Mouse (Mus musculus) kidney, postnatal 10 days (tissue): ENCODE measurements around the gene Scaf4.
"Not testable (repeated sequence)": the region's sequence is repeated elsewhere in the genome, so short reads cannot be mapped to it uniquely, and the experiment has no call there.

Source experiments
- DNase-seq: peaks from one replicate; pipeline ENCODE4 v3.0.0; 2021; ENCODE audit warnings: mixed read lengths

Scaf4 gene

DNA sequence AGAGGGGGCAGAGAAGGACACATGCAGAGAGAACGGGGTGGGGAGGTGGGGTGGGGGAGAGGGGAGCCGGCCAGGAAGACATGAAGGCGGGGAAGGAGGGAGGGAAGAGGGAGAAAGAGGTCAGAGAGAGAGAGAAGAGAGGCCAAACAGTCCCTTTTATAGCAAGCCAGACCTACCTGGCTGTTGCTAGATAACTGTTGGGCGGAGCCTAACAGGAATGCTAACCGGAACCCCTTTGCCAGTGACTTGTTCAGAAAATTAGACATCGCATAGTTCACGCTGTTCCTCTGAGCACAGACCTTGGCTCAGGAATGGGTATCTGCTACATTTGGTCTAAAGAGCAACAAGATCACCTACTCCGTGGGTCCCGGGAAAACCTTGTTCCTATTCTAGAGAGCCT, 6.7 kb upstream of the Scaf4 start:
- no peak for DNase-seq

DNA sequence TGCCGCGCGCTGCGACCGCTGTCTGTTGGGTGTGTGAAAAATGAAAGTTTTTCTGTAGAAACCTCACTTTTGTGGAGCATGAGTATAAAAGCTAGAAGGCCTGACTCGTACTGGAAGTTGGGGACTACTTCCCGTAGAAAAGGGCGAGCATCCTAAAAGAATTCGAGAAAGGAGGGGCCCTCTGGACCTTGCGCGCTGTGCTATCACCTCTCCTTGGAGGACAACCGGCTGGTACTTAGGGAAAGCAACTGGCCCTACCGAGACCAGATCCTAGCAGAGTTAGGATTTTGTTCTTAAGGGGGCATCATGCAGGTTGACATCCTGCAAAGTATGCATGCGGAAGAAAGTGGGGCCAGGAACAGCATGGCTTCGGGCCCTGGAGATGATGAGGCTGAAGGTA, 613 bp upstream of the Scaf4 start:
- DNase-seq = no peak

DNA sequence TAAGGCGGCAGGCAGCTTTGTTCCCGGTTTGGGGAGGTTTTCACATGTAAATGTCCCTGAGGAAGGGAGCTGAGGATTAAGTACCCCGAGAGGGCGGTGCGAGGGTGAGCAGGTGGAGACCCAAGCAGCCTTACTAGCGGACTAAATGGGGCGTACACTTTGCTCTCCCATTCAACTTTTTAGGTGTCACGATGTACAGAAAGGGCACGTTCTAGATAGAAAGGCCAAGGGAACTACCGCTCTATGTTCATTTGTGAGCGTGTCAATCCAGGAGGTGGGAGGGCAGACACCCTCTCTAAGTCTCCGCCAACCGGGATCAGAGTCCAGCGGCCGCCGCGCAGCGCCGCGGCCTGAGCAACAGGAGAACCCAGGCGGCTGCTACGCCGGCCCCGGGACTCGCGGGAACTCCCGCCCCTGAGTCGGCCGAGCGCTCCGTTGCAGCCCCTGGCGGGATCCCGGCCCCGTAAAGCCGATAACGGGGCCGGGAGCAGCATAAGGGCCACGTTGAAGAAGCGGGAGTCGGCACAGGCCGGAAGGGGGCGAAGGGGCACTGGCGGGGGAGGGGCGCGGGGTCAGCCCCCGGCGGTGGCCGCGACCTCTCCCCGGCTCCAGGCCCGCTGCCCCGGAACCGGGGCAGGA, 918 bp downstream of the Scaf4 start:
- peak; percentile 74 for DNase-seq

DNA sequence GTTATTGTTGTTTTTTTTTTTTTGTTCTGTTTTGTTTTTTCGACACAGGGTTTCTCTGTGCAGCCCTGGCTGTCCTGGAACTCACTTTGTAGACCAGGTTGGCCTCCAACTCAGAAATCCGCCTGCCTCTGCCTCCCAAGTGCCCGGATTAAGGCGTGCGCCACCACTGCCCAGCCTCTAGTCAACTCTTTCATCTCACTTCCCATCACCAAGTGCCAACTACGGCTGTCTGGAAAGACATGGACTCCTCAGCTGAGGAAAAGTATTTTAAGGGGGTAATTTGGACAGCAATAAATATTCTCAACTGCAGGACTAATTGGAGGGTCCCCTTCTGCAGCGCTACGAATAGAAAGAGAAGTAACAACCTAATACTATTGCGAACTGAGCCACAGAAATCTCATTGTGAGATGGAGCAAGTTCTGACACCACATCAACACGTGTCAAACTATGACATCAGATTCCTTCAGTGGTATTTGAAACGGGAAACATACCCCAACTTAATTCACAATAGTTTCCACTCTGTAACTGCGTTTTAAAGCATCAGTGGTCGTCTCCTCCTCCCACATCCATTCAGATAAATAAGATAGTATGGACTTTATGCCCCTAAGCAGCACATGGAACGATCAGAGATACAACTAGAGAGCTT, 1.6 kb downstream of the Scaf4 start:
- no peak for DNase-seq

DNA sequence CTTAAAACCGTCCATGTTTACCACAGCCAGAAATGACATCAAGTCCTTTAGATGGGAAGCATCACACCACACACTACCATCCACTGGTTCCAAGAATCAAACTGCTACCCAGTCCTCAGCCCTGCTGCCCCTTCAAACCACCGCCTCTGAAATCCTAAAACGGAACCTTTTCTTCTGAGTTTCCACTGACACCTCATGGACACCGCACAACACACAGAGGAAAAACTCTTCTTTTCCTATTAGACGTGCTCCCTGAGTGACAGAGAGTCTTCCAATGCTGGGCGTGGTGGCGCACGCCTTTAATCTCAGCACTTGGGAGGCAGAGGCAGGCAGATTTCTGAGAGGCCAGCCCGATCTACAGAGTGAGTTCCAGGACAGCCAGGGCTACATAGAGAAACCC, 2.9 kb downstream of the Scaf4 start:
- DNase-seq = no peak

DNA sequence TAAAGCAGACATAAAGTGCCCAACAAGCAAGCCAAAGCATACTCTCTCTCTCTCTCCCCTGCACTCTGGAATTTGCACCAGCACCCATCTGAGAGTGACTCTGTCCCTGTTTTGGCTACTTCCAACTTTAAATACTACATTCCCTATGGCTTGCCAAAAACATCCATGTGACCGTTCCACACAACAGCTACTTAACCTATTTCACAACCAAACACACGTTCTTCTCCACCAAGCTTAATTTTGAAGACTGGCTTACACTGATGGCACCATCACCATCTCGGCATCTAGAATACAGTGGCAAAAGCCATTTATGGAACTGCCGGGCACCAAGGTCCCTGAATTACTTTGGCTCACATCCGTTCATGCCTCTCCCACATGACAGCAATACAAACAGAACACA, 3.3 kb downstream of the Scaf4 start:
- no peak for DNase-seq

DNA sequence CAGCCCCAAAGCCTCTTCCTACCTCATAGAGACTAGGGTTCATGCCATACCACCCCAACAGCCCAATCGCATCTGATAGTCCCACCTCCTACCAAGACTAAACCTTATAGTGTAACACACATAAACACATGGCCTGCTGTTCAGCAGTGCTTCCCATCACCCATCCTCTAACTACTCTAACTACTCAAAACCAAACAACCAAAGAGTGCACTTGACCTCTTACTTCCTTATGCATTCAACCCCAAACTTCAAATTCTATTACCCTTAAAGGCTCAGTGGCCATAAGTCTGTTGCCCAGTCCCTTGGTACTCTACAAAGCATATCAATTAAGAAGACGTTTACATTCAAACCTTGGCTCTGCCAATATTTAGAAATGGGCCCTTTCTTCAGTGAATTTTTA, 3.8 kb downstream of the Scaf4 start:
- DNase-seq = no peak

DNA sequence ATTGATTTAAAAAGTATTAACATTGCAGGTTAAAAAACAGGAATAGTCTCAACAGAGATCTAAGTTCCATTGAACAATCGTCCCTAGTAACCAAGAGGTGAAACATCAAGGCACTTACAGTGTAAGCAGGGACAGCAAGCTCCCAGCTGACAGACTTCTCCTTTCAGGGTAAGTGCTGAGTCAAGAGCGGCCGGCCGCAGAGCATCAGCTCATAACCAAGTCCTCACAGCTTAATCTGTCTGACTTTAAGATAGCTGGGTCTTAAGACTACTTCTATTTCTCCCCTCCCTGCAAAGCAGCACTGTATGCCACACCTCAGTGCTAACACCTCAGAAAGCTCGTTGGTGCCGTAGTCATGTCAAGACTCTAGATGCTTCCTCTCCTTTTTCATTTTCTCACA, 5.2 kb downstream of the Scaf4 start:
- peak; percentile 27 for DNase-seq

DNA sequence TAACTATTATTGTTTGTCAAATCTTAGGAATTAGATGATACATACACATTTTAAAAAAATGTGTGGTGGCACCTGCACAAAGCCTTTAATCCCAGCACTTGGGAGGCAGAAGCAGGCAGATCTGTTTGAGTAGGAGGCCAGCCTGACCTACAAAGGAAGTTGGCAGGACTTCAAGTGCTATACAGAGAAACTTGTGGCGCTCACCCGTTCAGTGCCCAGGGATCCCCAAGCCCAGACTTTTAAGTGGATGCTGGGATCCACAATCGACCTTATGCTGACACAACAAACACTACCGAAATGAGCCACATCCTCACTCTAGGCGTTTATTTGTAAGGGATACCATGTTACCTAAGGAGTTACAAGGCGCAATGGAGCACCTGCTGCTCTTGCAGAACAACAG, 8.8 kb downstream of the Scaf4 start:
- no peak for DNase-seq

DNA sequence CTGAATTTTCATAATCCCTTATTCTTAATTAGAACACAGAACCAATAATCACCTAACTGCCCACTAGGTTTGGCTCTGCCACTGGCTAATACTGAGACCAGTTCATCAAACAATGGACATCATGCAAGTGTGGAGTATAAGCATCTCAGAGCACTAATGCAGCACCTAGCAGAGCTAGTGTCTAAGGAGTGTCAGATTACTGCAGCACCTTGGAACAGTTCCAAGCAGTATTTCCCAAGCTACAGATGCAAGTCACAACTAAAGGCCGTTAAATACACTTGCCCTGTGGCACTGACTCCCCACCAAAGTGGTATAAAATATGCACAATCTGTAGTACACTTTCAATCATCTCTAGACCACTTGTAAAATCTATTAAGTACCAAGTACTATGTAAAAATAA, 17.7 kb downstream of the Scaf4 start:
- DNase-seq = no peak

DNA sequence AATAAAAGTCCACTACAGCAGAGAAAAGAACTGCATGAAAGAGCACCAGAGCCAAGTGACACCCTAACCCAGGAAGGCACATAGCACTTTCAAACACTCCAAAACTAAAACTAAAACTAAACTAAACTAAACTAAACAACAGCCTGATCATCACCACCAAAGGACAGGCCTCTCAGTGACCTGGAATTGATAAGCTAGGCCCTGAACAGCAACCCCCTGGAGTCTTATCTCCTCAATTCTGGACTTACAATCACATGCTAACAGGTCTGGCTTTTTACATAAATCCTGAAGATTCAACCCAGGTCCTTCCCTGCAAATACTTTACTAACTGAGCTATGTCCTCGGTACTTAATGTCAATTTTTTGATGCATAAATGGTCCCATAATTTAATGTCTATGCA, 19.2 kb downstream of the Scaf4 start:
- no peak for DNase-seq

DNA sequence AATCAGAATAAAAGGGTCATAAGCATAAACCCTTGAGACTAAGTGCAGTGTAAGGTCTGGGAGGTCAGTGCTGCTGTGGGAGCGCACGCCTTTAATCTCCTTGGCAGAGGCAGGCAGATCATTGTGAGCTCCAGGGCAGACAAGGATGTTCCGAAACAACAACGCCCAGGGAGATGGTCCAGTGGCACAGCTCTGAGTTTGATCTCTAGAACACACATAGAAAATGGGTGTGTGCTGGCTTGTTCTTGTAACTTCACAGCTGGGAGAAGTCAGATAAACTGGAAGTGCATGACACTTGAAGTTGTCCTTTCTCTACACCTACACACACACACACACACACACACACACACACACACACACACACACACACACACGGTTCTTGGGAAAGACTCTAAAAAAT, 20.3 kb downstream of the Scaf4 start:
- no peak for DNase-seq

DNA sequence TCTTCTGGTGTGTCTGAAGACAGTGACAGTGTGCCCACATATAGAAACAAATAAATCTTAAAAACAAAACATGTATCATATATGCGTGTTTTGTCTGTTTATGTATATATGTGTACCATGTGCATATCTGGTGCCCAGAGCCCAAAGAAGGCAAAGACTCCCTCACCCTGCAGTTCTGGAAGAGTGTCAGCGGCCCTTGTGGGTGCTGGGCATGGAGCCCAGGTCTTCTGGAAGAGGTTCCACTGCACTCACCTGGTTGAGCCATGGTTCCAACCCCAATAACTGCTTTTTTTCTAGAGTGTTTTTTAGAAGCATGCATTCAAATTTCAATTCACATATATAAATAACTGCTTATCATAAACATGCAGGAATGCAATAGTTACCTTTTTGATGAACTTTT, 22.5 kb downstream of the Scaf4 start:
- DNase-seq = no peak

DNA sequence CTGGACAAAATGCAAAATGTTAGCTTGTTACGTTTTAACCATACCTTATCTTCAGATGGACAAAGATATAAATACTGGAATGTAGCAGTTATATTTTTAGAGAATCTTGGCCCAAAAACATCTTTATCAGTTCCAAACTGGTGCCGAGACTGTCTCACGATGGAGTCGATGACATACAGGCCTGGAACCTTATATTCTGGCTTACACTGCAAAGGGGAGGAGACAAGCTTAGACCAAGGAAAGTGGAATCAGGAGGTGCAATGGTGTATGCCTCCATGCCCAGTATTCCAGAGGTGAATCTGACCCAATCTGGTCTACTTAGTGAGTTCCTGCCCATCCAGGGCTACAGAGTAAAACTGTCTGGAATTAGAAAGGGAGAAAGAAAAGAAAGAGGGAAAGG, 24.2 kb downstream of the Scaf4 start:
- no peak for DNase-seq

DNA sequence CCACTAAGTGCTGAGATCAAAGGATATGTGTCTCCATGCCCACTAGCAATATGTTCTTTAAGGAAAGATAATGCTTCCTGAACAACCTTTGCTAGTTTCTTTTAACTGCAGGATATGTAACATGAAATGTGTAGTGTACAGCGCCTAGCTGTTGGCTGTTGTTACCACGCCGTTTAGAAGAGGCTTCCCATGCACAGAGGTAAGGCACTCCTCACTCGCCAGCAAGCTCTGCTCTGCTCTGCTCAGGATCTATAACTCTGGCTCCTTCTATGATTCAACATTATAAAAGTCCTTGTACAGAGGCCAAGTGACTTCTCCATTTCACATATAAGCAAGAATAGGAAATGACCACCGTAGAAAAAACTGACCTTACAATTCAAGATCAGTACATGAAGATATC, 24.7 kb downstream of the Scaf4 start:
- DNase-seq = no peak

DNA sequence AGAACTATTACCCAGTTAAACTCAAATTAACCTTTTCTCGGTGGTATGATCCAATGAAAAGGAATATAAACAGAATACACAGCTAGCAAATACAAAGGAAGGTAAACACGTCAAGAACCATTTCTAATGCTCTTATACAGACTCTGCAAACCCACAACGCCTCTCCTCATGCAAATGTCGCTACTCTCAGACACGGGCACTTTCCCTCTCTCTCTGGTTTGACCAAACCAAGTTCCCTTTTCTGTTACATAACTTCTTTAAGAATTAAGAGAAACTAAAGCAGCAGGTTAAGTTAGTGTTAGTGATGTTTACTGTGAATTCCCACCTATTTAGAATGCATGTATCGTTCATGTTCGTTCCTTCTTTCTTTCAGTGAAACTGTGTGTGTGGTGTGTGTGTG, 25.4 kb downstream of the Scaf4 start:
- DNase-seq = no peak

DNA sequence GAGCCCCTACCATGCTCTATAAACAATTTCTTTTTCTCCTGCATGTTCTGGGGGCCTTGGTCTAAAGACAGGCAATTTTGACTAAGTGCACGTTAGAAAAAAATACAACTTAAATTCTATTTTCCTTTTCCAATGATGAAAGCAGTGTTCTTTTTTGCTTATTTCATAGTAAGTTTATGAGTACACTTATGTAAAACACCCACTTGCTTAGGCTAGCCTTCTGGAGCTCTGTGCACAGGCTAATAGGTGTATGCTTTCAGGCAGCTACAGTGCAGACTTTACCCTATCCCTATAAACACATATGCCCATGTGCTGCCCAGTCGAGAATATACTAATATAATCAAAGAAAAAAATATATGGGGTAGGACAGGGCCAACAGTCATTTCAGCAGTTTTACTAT, 31.8 kb downstream of the Scaf4 start:
- no peak for DNase-seq

DNA sequence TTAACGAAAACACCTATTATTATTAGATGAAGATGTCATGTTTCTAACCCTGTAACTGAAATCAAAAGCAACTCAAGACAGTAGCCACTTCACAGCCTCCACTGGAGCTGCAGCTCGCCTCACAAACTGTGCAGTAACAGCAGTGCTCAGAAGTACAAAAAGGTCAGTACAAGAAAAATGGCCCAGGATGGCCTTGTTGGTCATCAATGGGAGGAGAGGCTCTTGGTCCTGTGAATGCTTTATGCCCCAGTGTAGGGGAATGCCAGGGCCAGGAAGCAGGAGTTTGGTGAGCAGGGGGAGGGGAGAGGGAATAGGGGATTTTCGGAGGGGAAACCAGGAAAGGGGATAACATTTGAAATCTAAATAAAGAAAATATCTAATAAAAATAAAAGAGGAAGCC, 33.0 kb downstream of the Scaf4 start:
- DNase-seq = not testable (repeated sequence)

DNA sequence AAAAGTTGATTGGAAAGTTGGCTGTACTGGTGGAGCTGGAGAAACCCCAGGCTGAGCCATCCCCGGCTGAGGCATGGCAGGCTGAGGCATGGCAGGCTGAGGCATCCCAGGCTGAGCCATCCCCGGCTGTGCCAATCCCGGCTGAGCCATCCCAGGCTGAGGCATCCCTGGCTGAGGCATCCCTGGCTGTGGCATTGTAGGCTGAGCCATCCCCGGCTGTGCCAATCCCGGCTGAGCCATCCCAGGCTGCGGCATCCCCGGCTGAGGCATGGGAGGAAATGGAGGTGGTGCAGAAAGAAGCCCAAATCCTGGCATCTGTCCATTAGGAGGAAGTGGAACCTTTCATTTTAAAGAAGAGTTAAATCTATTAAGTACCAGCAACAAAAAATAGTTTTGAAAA, 34.2 kb downstream of the Scaf4 start:
- DNase-seq = no peak

DNA sequence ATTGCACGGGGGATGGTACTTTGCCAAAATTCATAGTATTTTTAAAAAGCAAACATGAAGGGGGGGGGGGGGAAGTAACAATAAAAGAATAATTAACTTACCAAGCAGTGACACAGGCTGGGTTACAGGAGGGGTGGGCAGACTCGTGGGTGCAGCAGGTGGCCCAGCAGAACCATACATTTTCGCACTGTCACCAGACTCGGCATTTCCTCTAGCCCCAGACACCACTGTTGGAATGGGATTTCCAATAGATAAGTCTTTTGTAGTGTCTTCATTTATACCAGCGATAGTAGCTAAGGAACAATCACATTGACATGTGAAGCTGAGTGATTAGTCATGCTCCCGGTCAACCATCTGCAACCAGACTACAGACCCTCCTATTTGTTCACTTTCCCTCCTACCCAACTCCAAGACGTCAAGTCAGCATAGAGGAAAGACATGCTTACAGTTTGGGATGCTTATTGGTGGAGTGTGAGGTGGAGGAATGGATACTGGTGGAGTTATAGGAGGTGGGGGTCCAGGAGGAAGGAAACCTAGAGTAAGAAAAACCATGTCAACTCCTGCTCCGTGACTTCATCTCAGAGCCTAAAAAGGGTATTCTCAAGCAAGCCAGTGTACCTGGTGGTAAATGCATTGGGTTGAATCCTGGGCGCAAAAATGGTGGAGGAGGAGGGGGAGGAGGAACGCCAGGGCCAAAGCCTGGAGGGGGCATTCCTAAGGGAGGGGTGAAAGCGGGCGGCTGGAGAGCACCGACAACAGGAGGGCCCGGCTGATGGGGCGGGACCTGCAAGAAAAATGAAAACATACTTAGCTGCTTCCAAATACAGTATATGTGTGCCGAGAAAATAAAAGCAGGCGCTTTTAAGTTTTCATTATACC, 41.6 kb downstream of the Scaf4 start:
- DNase-seq = no peak

DNA sequence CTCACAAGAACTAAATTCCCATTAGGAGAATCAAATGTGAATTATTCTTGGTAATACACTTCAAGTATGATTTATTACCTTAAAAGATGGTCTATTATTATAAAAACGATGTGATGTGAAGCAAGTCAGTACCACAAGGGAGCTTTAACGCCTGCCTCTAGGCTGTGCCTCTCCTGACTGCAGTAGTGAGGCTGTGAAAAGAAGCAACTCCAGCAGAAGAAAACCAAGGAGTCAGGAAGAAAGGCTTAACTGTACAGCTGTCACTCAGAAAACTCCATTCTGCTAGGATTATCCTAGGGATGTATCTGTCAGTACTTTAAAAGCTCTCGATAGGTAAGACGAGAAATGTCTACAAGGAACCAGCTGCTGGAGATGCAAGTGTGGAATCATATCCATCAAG, 42.4 kb downstream of the Scaf4 start:
- no peak for DNase-seq

DNA sequence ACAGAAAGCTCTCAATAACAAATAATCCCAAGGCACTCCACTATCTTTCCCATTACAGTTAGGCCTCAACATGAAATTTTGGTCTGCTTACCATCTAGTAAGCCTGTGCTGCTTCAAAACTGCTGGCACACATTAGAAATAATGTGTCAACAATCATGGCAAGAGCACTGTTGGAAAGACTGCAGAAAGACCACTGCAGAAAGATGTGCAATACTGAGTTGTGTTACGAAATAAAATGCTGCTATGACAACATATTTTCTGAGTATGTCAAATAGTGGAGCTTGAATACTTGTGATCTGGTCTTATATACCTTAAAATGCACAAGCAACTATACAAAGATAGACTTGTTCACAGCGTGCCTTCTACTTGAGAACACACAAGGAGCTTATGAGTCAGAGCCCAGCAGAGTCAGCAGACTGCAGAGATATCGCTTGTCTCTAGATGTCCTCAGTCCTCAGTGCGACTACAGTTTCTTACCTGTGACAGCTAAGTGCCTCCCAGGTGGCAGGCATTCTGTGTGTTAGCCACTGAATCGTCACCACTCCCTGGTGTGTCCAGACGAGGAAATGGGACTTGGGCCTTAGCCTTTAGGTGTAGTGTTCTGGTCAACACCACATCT, 45.1 kb downstream of the Scaf4 start:
- no peak for DNase-seq

DNA sequence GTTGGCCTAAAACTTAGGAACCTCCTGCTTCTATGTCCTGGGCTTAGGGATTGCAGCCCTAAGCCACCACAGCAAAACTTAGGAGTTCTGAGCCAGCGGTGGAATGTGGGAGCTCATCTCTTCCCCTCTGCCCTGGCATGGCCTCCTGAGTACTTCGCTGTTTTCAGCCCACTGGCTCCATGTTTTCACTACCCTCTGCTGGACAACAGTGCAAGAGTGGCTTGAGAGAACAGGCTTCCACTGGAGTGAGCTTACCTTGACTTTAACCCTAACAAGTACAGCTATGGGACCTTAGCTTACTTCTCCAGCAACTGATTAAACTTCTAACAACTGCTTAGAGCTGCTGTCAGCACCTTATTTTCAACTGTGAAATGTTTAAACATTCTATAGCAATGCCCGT, 49.1 kb downstream of the Scaf4 start:
- DNase-seq = peak; percentile 29

DNA sequence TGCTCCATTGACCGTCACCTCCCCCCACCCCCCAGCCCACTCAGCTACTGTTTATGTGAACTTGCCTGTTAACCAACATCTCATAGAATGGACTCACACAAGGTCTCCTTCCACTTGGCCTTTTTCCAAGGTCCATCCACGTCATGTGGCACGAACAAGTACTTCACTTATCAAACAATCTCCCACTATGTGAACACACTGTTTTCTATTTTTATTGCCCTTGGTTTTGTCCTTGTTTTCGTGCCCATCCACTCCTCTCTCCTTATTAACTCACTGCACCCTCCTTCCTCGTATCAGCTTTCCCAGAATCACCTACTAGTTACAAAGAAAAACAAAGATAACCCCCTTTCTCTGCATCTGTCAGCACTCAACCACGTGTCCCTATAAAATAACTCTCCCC, 49.7 kb downstream of the Scaf4 start:
- no peak for DNase-seq
